Mouse (Mus musculus) frontal cortex, postnatal 10 days (tissue): ENCODE data around the gene C5ar1.

Experiments
- DNase-seq, 2 experiments: peaks; one replicate each; pipeline ENCODE4 v3.0.0; 2022; ENCODE audit warnings: low spot score in 2 of 2, mixed read lengths in 1 of 2

C5ar1 gene

GRCm38 (mm10) chr7:16229869-16230268 lies 29.5 kb downstream of the C5ar1 start:
- no peak for DNase-seq

- peak; percentile 90 to 95 for DNase-seq
Observed at GRCm38 (mm10) chr7:16221582-16222272, 37.6 kb downstream of the C5ar1 start, which contains the start of gene Dhx34. Gene Dhx34, minus strand, starts transcription at chr7:16222037.

DNA sequence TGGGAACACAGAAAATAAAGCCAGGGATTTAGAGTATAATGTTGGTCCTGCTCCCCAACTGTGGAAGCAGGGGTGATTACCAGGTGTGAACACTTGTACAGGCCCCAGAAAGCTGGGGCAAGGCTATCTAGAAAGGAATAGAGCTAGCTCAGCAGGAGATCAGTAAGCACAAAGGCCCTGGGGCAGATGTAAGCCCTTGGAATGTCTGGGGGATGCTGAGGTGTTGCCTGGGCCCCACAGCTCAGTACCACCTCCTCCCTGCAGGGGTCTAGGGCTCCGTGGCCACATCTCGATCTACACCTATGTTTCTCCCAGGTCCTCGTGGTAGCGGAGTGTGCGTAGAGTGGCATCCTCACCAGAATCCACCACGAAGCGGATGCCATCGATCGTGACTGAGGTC lies 45.4 kb downstream of the C5ar1 start:
- DNase-seq: no peak

DNA sequence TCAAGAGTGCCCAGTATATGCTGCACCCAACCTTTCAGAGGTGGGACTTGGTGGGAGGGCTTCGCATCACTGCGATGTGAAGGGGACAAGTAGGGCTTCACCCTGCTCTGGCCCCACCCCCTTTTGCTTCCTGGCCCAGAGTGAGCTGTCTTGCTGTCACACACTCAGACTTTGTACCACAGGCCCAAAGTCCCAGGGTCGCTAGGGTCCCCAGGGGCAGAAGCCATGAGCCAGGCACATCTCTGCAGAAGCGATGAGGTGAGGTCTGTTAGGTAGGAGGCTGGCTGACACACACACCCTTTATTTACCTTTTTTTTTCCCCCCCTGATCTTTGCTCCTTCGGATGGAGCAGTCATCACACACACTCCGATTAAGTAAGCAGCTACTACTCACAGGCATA lies 46.1 kb downstream of the C5ar1 start:
- no peak for DNase-seq

DNA sequence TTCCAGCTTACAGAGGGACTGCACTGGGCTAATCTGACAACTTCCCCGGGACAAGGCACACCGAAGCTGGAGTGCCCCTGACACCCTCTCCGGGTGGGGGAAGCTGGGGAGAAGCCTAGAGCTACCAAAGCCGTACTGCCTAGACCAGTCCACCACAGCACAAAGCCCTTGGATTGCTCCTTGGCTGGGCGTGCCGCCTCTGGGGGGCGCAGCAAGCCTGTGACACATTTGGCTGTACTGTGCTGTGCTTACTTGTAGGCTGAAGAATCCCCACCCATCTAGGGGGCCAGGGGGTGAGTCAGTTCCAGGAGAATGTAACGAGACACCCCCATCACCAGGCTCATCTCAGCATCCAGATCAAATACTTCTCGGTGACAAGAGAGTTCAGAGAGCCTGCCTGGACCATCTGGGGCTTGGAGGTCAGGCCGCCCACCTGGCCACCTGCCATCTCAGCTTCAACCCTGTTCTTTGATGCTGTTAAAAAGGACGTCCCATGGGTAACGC lies 48.4 kb downstream of the C5ar1 start:
- DNase-seq: no peak

DNA sequence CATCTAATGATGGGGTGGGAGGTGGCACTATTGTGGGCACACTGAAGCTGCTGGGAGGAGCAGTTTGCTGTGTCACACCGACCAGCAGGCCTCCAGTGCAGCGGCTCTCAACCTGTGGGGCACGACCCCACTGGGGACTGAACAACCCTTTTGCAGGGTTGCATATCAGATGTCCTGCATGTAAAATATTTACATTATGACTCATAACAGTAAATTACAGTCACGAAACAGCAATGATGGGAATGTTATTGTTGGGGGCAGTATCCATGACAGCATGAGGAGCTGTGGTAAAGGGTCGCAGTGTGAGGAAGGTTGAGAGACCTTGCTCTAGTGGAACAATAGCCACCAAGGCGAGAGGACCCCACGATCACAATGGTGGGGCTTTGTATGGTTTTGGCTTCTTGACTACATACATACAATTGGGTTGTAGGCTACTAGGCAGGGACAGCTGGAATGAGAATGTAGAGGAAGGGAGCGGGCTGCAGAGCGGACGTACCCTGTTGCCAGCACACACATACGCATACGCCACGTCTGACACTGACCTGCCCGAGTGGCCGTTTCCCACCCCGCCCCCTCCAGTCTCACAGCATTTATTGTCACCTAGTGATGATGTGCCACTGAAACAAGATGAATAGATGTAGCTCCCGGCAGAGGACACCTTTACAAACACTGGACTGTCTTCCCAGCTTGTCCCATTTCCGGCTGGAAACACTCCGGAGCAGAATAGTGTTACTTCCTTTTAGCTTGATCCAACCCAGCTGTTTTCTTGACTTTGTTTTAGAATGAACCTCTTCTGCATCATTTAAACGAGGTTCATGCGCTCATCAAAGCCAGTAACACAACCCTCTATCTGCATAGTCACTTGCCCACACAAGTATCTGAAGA lies 50.3 kb downstream of the C5ar1 start:
- no peak for DNase-seq

GRCm38 (mm10) chr7:16207496-16207895 lies 51.8 kb downstream of the C5ar1 start:
- DNase-seq: no peak

- no peak for DNase-seq
Observed at GRCm38 (mm10) chr7:16207076-16207475, 52.3 kb downstream of the C5ar1 start.

- no peak for DNase-seq
Observed at GRCm38 (mm10) chr7:16204791-16205190, 54.5 kb downstream of the C5ar1 start.

- no peak for DNase-seq
Observed at GRCm38 (mm10) chr7:16203505-16203903, 55.8 kb downstream of the C5ar1 start.

DNA sequence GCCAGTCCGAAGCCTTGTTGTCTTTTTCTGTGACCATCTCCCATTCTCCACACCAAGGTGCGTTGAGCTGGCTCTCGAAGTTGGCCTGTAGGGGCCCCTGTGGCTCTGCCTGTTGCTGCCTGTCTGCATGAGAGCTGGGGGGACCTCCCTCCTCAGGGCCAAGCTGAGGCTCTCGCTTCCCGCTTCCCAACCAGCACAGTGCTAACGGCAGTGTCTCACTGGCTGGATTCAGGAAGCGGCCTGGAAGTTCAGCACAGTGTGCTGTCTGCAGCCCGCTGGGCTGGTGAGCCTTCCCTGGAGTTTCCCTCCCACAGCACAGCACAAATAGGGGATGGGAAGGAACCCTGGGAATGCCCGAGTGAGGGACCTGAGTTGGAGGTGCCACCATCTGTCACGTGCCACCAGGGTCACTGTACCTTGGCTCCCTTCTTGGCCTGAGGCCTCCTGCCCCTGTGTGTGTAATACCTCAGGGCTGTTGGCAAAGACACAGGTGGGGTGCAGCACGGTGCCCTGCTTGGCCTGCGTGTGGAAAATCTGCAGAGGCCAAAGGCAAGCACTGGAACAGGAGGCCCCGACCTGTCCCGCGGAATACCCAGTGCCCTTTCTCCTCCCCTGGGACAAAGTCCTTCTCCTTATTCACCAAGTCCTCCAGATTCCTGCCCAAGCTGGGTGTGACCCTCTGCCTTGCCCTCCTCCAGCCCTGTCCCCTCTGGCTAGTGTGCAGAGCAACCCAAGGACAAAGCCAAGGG lies 56.4 kb downstream of the C5ar1 start:
- no peak for DNase-seq

DNA sequence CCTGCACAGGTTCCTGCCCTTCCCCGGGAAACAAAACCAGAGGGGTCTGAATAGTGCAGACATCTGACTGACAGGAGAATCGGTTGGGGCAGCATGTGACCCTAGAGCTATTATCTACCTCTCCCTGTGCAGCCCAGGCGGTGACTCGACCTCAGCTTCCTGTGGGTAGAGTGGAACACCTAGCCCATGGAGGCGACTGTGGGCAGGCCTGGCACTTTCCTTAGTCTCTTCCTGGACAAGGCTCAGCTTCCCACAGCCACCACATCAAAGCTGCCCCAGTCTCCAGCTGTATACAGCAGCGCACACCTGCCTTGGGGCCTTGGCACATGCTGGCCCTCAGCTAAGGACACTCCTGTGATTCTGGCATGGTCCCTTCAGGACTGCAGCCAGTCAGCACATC lies 58.2 kb downstream of the C5ar1 start:
- DNase-seq: no peak

DNA sequence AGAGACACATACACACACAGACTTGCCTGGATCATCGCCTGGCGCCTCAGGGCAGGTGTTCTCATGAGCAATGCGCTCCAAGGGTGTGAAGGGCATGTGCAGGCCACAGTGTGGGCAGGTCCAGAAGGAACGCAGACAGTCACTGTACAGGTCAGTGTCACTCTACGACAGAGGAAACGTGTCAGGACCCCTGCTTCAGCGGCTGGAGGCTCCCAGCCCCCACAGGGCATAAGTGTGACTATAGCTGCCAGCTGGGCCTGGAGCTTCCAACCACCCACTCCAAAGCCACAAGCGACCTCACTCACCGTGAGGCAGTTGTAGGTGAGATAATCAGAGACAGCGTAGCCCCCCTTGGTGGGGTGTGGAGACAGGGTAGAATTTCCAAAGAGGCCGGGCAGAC lies 60.8 kb downstream of the C5ar1 start:
- no peak for DNase-seq

- DNase-seq: no peak
Observed at GRCm38 (mm10) chr7:16197166-16197565, 62.2 kb downstream of the C5ar1 start.
